Mouse (Mus musculus): ENCODE measurements around the gene Napb.

GRCm38 (mm10) chr2:148707202-148707530 lies 25.1 kb downstream of the Napb start:
- TF ChIP-seq CTCF (IDR thresholded peaks at IDR 0.05; ENCODE audit: low read depth) = no peak
- no peak for TF ChIP-seq EP300 (IDR thresholded peaks at IDR 0.05; ENCODE audit: low read depth)

Data from liver, embryonic 14.5 days (tissue).